Mouse (Mus musculus) 3134 (cell line): Measurements from ENCODE around the gene Egfl7.

ENCODE experiments used
- DNase-seq: peaks from one replicate; pipeline ENCODE4 v3.0.0-alpha.2; 2011; ENCODE audit warnings: low spot score; ENCODE audit not compliant: insufficient read length; ENCODE audit errors: extremely low read depth

Gene Egfl7

DNA sequence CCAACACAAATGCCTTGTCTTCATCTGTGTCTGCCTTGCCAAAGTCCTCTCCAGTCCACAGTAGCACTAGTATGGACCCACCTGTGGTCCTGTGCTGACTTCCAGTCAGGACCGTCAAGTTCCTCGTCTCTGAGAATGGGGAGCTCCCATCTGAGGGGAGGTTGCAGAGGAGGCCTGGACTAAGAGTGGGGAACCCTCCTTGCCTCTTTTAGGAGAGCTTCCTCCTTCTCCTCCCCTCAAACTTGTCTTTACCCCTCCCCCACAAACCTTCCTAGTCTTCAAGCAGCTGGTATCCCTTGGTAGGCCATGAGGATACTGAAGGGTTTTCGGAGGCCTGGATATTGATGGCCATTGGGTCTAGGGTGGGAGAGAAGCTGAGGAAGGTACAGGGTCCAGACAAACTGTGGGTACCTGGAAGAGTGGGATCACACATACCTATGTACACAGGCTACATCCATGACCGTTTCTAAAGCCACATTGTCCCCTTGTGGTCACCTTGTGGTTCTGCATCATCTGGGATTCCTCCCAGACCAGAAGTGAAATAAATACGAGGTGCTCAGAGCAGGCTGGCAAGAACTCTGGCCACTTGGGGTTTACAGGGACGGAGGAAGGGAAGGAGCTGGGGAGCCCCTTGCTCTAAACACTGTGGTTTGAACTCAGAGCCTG lies 18.3 kb upstream of the Egfl7 start:
- DNase-seq: no peak

DNA sequence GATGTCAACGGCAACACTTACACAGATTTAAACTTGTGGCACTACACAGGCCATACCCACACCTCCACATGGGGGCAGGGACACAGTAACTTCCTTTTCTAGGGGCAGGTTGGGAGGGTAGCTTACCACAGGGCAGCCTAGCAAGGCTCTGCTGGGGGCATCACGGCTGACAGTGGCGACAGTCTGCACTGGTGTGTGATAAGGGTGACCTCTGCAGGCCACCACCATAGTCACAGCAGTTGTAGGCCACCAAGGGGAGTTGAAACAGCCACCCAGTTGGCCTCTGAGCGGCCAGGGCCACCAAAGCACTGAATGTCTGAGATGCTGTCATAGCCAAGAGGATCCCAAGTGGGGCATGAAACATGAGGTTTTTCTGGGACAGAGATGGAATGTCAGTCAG lies 13.6 kb upstream of the Egfl7 start:
- DNase-seq: no peak

DNA sequence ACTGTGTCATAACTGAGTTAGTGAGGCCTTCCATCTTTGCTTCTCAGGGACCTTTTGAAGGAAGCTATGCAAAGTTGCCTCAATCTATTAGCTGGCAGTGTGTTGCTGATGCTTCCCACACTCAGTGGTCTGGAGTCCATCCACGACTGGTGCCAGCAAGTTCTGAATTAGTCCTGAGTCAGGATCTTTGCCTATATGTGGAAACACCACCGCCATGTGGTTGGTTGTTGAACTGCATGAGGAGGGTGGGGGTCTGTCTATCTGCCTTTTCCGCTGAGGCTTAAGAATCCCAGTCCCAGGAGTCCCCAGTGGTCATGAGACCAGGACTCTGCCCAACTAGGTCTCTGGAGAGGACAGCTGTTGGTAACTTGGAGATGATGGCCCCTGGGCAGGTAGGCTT lies 9.8 kb upstream of the Egfl7 start:
- DNase-seq: no peak

DNA sequence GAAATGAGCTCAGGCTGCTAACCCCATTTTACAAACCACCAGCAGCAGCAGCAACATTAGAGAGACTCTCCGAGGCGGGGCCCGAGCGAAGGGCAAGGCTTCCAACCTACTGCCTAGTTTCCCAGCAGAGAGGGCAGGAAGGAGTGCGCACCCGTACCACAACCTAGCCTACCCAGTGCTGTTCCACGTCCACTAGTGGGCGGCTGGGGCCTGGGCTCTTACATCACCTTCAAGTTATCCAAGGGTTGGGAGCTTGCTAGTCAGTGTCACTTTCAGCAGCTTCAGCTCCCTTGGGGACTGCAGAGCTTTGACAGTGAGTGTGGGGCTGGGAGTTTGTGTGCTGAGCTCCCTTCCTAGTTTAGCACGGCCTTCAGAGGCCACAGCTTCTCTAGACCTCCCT lies 8.4 kb upstream of the Egfl7 start:
- no peak for DNase-seq

DNA sequence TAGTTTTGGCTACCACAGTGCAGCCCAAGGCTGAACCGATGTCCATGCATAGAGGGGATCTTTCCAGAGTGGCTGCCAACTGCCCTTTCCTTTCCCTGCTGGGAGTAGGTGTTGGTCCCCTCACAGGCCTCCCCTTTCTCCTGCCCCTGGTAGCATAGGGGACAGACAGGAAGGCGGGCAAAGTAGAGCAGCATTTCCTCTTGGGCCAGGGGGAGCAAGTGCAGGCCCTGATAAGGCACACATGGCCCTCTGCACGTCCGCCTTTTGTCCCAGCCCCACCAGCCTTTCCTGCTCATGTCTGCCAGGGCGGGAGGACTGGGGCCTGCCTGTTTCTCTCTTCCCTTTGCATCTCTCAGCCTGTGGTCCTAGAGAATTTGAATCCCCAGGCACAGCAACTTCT lies 8.0 kb upstream of the Egfl7 start:
- DNase-seq: no peak

DNA sequence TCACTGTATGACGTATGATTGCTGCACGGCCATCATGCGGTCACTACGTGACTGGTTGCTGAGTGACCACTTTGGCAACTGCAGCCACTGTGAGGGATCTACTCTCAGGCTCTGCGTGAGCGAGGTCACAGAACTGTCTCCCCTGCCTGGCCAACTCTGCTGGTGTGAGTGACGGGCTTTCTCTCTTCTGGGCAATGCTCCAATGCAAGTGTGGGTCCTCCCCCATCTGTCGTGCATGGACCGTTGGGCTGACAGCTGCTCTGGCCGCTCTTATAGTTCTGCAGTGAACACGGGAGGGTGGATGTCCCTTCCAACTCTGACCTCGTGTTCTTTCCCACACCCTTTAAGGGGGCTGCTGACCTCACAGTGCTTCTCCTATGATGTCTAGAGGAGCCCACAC lies 6.4 kb upstream of the Egfl7 start:
- no peak for DNase-seq

DNA sequence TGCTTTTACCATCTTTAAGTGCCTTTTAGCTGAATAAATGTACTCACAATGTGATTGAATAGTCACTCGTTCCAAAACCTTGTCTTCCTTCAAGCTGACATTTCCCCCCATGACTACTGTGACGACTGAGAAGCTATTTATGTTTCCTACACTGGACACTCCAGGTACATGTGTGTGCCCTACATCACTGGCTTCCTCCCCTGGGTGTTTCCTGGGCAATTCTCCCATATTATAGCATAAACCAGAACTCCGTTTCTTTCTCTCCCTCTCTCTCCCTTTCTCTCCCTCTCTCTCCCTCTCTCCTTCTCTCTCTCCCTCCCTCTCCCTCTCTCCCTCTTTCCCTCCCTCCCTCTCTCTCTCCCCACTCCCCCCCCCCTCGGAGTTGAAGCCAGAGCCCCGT lies 6.0 kb upstream of the Egfl7 start:
- no peak for DNase-seq

DNA sequence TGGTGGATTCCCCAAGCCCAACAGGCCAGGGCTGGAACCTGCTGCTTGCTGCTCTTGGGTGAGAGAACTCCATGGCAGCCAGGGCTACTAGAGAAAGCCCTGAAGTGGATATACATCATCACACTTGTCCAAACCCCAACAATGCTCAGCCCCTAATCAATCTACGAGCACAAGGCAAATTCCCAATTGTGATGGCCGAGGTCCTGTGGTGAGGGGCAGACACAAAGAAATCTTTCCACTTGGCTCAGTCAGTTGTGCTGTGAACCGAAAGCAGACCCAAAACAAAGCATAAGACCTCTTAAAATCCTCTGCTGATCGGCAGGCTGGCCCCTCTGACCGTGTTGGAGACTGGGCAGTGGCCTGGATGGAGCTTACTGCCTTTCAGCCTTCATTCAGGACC lies 5.0 kb upstream of the Egfl7 start:
- DNase-seq: no peak

DNA sequence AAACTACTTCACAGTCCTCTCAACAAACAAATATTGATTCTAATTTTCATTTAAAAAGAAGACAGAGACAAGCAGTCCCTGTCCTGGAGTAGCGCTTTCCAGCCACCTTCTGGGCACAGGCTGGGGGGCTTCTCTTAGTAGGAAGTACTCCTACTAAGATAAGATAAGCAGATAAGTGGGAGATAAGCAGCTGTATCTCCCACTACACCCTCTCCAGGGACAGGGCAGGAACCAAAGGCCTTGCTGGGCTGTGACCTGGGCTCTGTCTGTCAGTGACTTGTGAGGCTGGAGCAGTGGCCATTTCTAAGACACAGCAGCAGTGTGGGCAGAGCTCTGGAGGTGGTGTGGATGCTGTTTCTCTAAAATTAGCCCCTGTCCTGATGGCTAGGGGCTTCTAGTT lies 4.4 kb upstream of the Egfl7 start:
- DNase-seq: no peak

DNA sequence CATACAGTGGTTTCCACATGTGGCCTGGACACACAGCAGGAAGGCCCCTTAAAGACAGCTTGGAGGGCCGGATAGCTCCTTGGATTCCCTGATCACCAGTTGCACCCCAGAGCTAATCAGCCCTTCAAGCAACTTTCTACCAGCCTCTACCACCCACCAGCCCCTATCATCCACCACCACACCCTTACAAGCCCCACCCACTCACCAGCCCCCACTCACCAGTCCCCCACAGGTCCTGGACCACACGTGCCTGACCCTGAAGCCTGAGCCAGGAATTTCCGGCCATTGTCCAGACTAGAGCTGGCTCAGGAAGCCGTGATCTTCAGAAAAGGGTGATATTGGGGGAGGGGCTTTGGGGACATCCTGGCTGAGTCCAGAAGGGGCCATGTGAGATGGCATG lies 3.9 kb upstream of the Egfl7 start:
- DNase-seq: no peak

DNA sequence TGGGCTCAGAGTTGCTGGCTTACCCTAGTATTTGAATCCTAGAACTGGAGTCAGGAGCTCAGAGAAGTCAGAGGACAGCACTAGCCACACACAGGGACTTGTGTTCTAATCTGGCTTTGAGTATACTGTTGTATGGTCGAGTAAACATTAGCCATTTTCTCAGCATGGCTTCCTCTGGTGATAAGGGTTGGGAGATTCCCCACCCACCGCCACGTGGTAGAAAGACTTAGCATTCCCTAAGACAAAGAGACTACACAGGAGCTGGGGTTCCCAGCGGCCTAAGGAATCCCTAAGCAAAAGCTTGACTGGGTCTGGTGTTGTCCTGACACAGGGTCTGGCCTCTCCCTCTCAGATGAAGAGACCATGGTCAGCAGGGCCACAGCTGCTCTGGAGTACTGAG lies 3.4 kb upstream of the Egfl7 start:
- DNase-seq: no peak

DNA sequence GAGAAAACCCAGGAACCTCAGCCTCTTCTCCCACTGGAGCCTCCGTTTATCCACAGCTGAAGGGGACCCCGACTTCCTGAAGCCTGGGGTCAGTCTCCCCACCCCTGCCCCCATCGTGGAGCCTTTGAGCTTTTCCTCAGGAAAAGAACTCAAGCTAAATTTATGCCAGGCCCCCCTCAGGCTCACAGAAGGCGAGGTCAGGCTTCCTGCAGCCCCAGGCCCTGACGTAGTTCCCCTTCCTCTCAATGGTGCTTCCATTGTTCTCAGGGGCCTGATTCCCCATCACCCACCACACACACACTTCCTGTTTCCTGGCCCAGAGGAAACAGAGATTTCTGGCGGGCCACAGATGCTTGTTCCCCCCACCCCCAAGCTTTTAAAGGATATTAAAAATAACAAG lies 1.4 kb upstream of the Egfl7 start:
- no peak for DNase-seq

DNA sequence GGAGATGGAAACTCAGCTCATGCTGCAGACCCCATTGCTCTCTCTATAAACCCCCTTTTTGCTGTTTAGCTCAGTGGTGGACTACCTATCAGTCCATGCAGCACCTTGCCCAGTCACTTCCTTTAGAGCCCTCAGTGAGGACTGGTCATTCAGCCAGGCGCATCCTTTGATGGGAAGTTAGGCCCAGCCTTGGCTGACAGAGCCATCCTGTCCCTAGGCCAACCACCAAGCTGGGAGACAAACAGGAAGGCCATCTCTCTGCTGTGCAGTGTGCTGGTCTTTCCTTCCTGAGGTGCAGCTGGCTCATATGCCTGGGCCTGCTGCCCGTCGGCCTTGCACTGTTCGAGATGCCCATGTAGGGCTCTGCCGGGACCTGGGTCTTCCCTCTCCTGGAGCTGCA lies 937 bp downstream of the Egfl7 start:
- DNase-seq: no peak

DNA sequence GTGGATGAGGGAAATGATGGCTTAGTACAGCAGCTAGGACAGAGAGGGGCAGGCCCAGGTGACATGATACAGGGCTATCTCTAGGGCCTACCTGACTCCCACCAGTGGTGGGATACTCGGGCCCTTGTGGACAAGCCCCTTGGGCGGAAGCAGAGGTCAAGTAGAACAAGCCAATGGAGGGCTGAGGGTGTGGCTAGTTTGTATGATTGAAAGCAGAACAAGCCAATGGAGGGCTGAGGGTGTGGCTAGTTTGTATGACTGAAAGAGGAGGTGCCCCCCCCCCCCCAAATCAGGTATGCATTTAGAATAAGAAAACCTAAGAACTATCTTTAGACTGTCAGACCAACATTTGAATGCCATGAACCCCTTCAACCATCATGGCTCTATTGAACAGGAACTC lies 2.4 kb downstream of the Egfl7 start:
- no peak for DNase-seq

DNA sequence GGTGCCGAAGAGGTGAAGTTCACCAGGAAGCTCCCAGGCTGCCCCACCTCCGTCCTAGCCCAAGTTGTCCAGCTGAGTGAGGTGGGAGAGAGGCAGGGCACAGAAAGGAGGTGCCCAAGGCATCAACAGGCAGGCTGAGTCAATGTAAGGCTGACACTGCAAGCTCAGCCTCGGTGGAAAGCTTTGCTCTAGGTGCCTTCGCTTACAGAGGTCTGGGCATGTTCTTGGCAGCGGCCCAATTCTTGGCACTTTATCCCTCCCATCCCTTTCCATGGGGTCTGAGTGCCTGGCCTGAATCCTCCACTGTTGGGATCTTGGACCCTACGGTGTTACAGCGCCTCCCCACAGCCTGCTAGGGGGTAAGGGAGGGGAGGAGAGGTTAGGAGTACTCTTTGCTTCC lies 2.9 kb downstream of the Egfl7 start:
- no peak for DNase-seq

DNA sequence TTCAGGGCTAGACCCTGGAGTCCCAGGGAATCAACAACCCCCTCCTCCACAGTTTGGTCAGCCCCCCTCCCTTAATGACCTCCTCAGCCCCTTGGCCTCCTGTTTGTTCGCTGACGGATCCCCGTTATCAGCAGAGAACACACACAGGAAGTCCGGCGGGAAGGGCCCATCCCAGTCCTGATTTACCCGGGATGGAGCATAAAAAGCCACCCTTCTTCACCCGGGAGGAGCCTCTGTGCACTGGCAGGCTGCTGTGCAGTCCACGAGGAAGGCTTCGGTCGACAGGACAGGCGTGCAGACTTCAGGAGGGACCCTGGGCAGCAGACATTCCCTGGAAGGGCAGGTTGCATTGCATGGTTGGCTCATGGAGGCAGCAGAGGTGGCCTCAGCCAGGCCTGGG lies 3.8 kb downstream of the Egfl7 start:
- DNase-seq: no peak

DNA sequence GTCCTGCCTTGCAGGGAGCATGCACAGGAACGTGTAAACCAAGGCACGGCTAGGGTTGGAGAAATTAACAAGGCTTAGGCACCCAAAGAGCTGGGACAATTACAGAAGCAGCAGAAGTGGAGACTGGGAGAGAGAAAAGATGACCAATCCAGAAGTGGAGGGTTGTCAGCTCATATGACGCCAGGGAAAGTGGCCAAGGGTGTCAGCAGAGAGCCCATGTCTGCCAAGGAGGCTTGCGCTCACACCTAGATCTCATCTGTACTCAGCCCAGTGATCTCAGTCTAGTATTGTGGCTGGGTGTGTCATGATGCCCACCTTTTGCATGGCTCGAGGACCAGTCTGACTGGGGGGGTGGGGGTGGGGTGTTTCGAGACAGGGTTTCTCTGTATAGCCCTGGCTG lies 5.9 kb downstream of the Egfl7 start:
- no peak for DNase-seq

DNA sequence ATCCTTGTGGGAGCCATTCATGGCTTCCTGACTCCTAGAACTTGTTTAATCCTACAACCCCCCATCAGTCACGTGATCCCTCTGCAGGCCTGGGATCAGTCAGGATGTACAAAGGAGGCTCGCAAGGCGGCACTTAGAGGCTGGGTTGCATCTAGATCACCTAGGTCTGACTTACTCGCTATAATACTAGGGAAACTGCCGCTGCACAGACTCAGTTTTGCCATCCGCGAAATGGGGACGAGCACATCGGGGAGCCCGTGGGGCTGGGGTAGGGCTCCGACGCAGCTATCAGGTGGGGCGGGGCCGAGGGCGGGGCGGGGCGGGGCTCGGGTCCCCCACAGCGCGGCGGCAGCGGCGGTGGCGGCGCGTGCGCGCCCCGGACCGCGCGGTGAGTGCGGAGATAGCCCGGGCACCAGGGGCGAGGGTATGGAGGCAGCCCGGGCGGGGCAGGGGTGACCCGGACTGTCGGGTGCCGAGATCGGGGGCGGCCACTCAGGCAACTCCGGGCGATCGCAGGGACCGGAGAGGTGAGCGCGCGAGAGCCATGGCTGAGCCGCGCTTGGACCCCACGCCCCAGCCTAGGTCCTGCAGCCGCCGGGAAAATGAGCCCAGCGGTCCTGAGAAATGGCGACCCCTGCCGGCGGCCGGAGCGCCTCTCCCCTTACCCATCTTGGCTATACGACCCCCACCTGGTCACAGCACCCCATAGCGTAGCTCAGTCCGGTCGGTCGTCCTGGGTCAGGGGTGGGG lies 6.7 kb downstream of the Egfl7 start, which contains the start of gene Gm20532:
TSS of gene Gm20532 (plus strand) at position 346 of the 750 bp plus-strand sequence.
- DNase-seq: no peak

DNA sequence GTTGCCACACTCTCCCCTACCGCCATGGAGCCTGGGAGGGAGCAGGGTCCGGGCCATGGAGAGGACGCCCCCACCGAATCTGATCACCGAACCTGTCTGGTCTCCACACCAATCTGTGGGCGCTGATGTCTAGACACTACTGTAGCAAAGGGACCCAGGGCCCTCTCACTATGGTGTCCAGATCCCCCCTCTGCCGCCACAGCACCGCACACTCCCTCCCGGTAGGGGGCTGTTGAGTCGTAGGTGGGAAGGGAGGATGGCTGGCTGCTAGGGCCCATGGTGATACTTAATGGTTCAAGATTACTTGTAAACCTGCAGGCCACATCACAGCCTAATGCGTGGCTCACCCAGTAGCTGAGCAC lies 7.2 kb downstream of the Egfl7 start:
- no peak for DNase-seq

DNA sequence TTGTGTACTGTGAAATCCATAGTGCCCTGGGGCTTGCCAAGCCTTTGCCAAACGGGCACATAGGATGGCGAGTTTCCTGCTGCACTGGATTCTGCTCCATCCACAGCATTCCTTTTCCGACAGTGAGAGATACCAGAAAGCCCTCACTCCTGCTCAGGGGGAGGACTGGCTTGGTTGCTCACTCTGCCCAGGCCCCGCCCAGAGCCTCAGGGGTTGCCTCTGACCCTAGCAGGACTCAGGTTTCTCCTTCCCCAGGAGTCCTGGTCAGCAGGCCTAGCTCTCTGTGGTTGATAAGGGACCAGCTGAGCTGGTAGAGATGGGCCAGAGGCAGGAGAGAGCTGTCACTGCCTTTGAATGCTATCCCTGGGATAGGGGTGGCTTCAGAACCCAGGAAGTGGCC lies 8.8 kb downstream of the Egfl7 start:
- DNase-seq: no peak

DNA sequence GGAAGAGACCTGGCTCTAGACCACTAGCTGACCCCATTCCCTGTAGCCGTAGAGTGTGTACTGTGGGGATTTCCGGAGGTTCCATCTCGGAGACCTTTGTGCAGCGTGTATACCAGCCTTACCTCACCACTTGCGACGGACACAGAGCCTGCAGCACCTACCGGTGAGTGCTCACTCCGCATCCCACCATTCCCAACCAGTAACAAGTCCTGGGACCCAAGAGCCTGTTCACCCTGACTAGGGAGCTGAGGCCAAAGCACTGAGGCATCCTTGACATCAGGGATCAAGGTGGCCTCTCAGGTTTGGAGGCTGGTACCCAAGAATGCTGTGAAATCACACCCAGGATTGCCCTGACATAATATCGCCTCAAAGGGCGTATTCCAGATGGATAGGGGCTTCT lies 9.5 kb downstream of the Egfl7 start:
- DNase-seq: no peak

DNA sequence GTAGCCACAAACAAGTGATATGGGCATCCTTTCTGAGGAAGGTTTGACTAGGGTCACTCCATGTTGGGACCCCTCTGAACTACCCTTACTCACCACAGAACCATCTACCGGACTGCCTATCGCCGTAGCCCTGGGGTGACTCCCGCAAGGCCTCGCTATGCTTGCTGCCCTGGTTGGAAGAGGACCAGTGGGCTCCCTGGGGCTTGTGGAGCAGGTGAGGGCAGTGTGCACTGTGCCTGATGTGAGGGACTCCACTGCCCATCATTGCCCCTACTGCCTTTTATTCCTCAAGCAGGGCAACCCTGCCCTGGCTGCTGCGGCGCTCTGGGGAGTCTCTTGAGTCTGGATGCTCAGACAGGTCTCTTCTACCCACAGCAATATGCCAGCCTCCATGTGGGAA lies 10.5 kb downstream of the Egfl7 start:
- DNase-seq: no peak

DNA sequence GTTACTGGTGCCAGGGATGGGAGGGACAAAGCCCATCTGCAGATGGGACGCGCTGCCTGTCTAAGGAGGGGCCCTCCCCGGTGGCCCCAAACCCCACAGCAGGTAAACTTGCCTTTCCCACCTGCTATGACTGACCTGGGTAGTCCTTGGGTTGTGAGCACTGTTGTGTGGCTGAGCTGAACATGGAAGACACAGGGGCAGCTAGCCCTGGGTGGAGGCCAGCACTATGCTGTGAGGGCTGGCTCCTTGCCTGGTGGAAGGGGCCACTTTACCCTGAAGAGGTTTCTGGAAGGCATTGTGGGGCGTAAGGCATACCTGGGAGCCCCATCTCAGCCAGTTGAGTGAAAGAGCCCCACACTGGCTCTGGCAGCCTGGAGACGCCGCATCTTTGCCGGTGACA lies 11.1 kb downstream of the Egfl7 start:
- no peak for DNase-seq
